In the genomic region with DNA sequence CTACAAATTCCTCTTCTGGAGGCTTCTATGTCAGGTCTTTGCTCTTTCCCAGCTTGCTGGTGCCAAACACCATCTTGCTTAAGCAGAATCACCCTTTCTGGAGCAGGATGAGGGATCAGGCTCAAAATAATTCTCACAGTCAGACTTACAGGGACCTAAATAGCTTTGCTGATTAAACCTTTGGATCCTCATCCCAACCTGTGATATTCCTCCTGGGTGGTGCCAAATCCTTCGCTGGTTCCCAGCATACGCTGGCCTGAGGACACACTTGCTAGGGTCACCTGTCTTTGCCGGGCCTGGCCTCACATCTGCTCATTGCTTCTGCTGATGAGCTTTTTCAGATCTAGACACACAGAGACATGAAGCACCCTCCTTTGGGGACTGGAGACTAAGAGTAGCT, we compare ENCODE assay signal across 13 mouse cellular contexts.
DNase-seq lines count a peak whose midpoint lies in the region; ATAC-seq lines count a peak whose summit lies in the region.
"Had no signal": no experiment of that assay in that cellular context is flagged by ENCODE, and none has a peak within 500 bp of the region (broad histone marks: within the 10 kb centered on the region; RNA-seq: fewer than 3 reads in every experiment).

No protein-coding gene starts in this region.

- H3K27ac ChIP-seq in forebrain, embryonic 13.5 days, result 0 out of 2 replicates have a peak overlapping the region, but pooled peaks have one; percentile 25
- H3K27ac ChIP-seq in forebrain, embryonic 14.5 days (ENCODE audit: low read depth, low read length), result no peak overlapping the region
- peak overlapping the region; percentile 63 for H3K27ac ChIP-seq in midbrain, embryonic 12.5 days (replicated peaks)
- no peak overlapping the region for H3K27ac ChIP-seq in midbrain, embryonic 11.5 days (ENCODE audit: low read depth, low read length)
- H3K27ac ChIP-seq: kidney, embryonic 15.5 days had no signal

- H3K27me3 ChIP-seq in forebrain, embryonic 13.5 days, result no peaks in the 10 kb centered on the region
- H3K27me3 ChIP-seq in forebrain, embryonic 14.5 days (replicated peaks; ENCODE audit: control insufficient read depth, insufficient read depth, low read length), result no peaks in the 10 kb centered on the region
- H3K27me3 ChIP-seq in midbrain, embryonic 12.5 days, result no peaks in the 10 kb centered on the region
- no peaks in the 10 kb centered on the region for H3K27me3 ChIP-seq in midbrain, embryonic 11.5 days (ENCODE audit: control insufficient read depth, insufficient read depth, low read length)
- H3K27me3 ChIP-seq: kidney, embryonic 15.5 days had no signal

- WGBS in forebrain, embryonic 13.5 days, result 89% methylated on average over 3 of the region's 3 CpGs
- 88% methylated on average over 3 of the region's 3 CpGs for WGBS in forebrain, embryonic 14.5 days
- 84% methylated on average over 3 of the region's 3 CpGs for WGBS in midbrain, embryonic 12.5 days
- 82% methylated on average over 3 of the region's 3 CpGs for WGBS in midbrain, embryonic 11.5 days

- no peak overlapping the region for H3K4me2 ChIP-seq in forebrain, embryonic 13.5 days
- no peak overlapping the region for H3K4me2 ChIP-seq in forebrain, embryonic 14.5 days (ENCODE audit: low read length)
- no peak overlapping the region for H3K4me2 ChIP-seq in midbrain, embryonic 12.5 days (replicated peaks)
- H3K4me2 ChIP-seq in midbrain, embryonic 11.5 days, result no peak overlapping the region
- H3K4me2 ChIP-seq: kidney, embryonic 15.5 days; lung, embryonic 14.5 days had no signal

- H3K36me3 ChIP-seq in forebrain, embryonic 13.5 days (ENCODE audit: poor library complexity, severe bottlenecking), result no peaks in the 10 kb centered on the region
- H3K36me3 ChIP-seq in forebrain, embryonic 14.5 days (ENCODE audit: control insufficient read depth, insufficient read depth, low read length), result no peaks in the 10 kb centered on the region
- H3K36me3 ChIP-seq in midbrain, embryonic 12.5 days, result peaks cover 17% of the 10 kb centered on the region
- H3K36me3 ChIP-seq in midbrain, embryonic 11.5 days (ENCODE audit: control insufficient read depth, insufficient read depth, low read length), result no peaks in the 10 kb centered on the region

- no peak for DNase-seq in forebrain, embryonic 14.5 days (ENCODE audit: low spot score)
- no peak for DNase-seq in midbrain, embryonic 11.5 days (ENCODE audit: low spot score, missing footprints)
- peak; percentile 46 for DNase-seq in heart, postnatal 4 days
- DNase-seq in skeletal muscle tissue, adult 2 months (ENCODE audit: low read depth, low spot score), result peak; percentile 76
- DNase-seq in right cerebral cortex, postnatal 36 days (ENCODE audit: low spot score in 2 of 2), result no peak
- DNase-seq in spleen, postnatal 36 days (ENCODE audit: low spot score in 2 of 2), result no peak
- DNase-seq: adrenal gland, adult 2 months; B cell, adult 2 months; liver; lung, embryonic 14.5 days had no signal

- no peak overlapping the region for H3K4me3 ChIP-seq in forebrain, embryonic 13.5 days
- no peak overlapping the region for H3K4me3 ChIP-seq in forebrain, embryonic 14.5 days (ENCODE audit: low read depth, low read length)
- no peak overlapping the region for H3K4me3 ChIP-seq in midbrain, embryonic 12.5 days
- H3K4me3 ChIP-seq in midbrain, embryonic 11.5 days (ENCODE audit: low read depth, low read length), result no peak overlapping the region
- H3K4me3 ChIP-seq: kidney, embryonic 15.5 days had no signal

- no peak for ATAC-seq in forebrain, embryonic 13.5 days
- ATAC-seq in forebrain, embryonic 14.5 days, result no peak
- ATAC-seq in midbrain, embryonic 12.5 days (ENCODE audit: low FRiP score, low read depth), result no peak
- no peak for ATAC-seq in midbrain, embryonic 11.5 days (ENCODE audit: low FRiP score)

- no peaks in the 10 kb centered on the region for H3K9me3 ChIP-seq in forebrain, embryonic 13.5 days (replicated peaks)
- no peaks in the 10 kb centered on the region for H3K9me3 ChIP-seq in forebrain, embryonic 14.5 days (replicated peaks; ENCODE audit: control insufficient read depth, low read length)
- H3K9me3 ChIP-seq in midbrain, embryonic 12.5 days, result no peaks in the 10 kb centered on the region
- no peaks in the 10 kb centered on the region for H3K9me3 ChIP-seq in midbrain, embryonic 11.5 days (ENCODE audit: control insufficient read depth, low read length)
- H3K9me3 ChIP-seq: kidney, embryonic 15.5 days had no signal

- no peak overlapping the region for H3K9ac ChIP-seq in forebrain, embryonic 13.5 days
- no peak overlapping the region for H3K9ac ChIP-seq in forebrain, embryonic 14.5 days (ENCODE audit: low read length)
- no peak overlapping the region for H3K9ac ChIP-seq in midbrain, embryonic 12.5 days (replicated peaks)
- no peak overlapping the region for H3K9ac ChIP-seq in midbrain, embryonic 11.5 days (ENCODE audit: low read length)
- H3K9ac ChIP-seq: kidney, embryonic 15.5 days; lung, embryonic 14.5 days had no signal

- H3K4me1 ChIP-seq in forebrain, embryonic 13.5 days, result peaks cover 69% of the 10 kb centered on the region
- peaks cover 35% of the 10 kb centered on the region for H3K4me1 ChIP-seq in forebrain, embryonic 14.5 days (ENCODE audit: control insufficient read depth, insufficient read depth, low read length)
- peaks cover 70% of the 10 kb centered on the region for H3K4me1 ChIP-seq in midbrain, embryonic 12.5 days
- H3K4me1 ChIP-seq in midbrain, embryonic 11.5 days (ENCODE audit: control insufficient read depth, insufficient read depth, low read length), result peaks cover 21% of the 10 kb centered on the region

Comparison
In these comparisons a context has a peak if more than half of its experiments do, and no peak if none do; other contexts are left out.
1. H3K27ac ChIP-seq: peak in forebrain, embryonic 13.5 days (single experiment) and midbrain, embryonic 12.5 days (single experiment); none in forebrain, embryonic 14.5 days (single experiment) and midbrain, embryonic 11.5 days (single experiment).
2. DNase-seq: peak in heart, postnatal 4 days (single experiment) and skeletal muscle tissue, adult 2 months (single experiment); none in forebrain, embryonic 14.5 days (single experiment), midbrain, embryonic 11.5 days (single experiment), right cerebral cortex, postnatal 36 days (0 of 2) and spleen, postnatal 36 days (0 of 2).